Mouse (Mus musculus) monocyte, adult 5-6 weeks (primary cell): ENCODE data around the gene Fam163a. TPM values are rescaled to one million over a fixed set of nuclear protein-coding genes. Genes with fewer than 3 reads are reported as not detected.
"Not testable (repeated sequence)": the region's sequence is repeated elsewhere in the genome, so short reads cannot be mapped to it uniquely, and the experiment has no call there.

Source experiments
- ATAC-seq: fragments of 153-309, 156-312 bp; replicated peaks from 2 replicates; pipeline ENCODE4 v1.8.0; 2017; ENCODE audit warnings: mild to moderate bottlenecking; ENCODE audit not compliant: low TSS enrichment, insufficient number of reproducible peaks, severe bottlenecking, poor library complexity, low FRiP score
- total RNA-seq: library from RNA; stranded (forward); fragments of 200-1000, 200-491, 200-594 nt; gene quantifications from 3 replicates; pipeline ENCODE4 v1.2.3, GENCODE M21; 2017

Fam163a gene
- not detected in 3 replicates for total RNA-seq

GRCm38 (mm10) chr1:156204656-156205131 lies at the start of gene Fam163a:
TSS of gene Fam163a (minus strand) at chr1:156205026.
- no peak for ATAC-seq

DNA sequence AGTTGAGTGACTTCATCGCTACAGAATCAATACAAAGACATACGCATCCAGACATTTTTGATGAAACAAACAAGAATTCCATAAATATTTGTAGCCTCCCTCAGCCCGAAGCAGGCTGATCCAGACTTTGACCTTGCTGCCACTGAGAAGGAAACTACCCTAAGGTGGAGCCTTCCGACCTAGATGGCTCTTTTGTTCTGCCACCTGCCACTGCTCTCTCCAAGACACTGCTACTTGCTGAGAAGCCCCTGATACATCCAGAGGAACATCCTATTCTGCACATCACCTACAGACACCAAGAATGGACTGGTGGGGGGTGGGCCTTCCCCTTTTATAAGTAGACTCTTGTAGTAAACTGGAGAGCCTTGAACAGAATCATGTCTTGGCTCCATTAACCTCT lies 46.3 kb upstream of the Fam163a start:
- not testable (repeated sequence) for ATAC-seq

GRCm38 (mm10) chr1:156247893-156248292 lies 43.1 kb upstream of the Fam163a start:
- no peak for ATAC-seq

- ATAC-seq, result peak; percentile 63; the same call in 1 of the 2 replicates
These were observed 37.0 kb upstream of the Fam163a start for GRCm38 (mm10) chr1:156241713-156242348.

DNA sequence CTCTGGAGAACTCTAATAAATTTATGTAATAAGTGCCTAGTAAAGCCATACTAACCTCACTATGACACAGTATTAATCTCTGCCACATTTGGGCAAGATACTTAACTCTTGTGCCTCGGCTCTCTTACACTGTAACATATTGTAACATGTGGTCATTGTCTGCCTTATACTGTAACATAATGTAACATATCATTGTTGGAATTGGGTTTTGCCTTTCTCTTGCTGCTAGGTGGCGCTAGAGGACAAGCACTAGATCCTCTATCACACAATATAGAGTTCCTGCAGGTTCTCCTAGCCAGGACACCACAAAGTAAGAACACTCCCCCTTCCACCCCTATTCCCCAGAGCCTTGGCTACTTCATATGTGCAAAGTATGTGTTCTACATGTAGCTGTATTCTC lies 36.2 kb upstream of the Fam163a start:
- ATAC-seq, result no peak

DNA sequence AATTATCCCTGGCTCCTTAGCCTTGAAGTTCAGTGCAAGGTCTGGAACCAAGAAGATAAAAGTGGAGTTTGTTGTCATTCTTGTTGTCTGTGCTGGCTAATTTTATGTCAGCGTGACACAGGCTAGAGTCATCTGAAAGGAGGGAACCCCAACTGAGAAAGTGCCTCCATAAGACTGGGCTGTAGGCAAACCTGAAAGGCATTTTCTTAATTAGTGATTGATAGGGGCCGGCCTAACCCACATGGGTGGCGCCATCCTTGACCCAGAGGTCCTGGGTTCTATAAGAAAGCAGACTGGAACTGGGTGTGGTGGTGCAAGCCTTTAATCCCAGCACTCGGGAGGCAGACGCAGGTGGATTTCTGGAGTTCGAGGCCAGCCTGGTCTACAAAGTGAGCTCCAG lies 26.3 kb upstream of the Fam163a start:
- no peak for ATAC-seq

GRCm38 (mm10) chr1:156230339-156231089 lies 25.7 kb upstream of the Fam163a start:
- no peak for ATAC-seq

GRCm38 (mm10) chr1:156229448-156229847 lies 24.6 kb upstream of the Fam163a start:
- no peak for ATAC-seq

DNA sequence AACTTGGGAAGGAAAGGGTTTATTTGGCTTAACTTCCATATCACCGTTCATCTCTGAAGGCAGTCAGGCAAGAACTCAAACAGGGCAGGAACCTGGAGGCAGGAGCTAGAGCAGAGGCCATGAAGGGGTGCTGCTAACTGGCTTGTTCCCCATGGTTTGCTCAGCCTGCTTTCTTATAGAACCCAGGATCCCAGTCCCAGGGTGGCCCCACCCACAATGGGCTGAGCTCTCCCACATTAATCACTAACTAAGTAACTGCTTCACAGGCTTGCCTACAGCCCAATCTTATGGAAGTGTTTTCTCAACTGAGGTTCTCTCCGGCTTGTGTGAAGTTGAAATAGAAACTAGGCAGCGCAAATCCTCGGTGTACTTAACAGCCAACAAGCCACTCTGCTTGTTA lies 23.9 kb upstream of the Fam163a start:
- ATAC-seq, result no peak

DNA sequence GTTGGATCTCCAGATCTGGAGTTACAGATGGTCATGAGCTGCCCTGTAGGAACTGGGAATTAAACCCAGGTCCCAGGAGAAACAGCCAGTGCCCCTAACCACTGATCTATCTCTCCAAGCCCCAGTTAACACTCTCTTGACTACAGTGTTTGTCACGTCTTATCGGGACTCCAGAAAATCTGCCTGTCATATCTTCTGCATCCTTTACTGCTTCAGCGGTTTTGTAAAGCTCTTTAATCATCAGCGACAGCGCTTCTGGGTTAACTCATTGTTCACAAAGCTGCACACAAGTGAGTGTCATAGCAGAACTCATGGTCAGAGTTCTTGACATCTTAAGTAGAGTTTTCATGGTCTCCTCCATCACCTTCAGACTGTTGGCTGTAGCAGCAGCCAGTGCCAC lies 22.1 kb upstream of the Fam163a start:
- ATAC-seq, result no peak

DNA sequence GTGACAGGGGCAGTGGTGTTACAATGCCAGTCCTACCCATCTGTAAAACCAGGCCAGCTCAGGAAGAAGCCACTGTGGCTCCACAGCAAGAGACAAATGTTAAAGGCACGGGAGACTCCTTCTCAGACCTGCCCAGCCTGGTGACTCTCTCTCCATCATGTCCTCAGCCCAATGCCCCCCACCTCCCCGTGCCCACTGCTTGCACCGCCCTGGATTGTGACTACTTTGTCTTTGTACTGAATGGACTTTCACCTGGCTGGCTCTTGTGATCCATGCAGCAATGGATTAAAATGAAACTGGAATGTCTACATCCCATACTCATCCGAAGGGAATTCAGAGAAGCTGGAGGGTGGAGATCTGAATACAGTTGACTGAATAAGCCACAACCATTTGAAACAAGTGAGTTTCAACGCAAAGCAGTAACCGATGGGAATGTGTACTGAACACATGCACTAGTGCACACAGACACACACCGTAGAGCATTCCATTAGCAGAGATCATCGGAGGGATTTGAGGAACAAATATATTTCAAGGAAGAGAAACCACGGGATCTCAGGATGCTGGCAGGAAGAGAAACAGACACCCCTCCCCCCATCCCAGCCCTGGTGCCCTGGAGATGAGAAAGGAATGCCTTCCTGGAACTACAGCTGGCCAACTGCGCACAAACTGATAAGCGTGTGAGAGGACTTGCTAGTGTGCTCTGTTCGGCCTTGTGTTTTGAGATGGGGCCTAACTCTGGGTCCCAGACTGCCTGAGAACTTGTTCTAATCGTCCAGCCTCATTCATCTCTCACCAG lies 17.6 kb upstream of the Fam163a start:
- no peak for ATAC-seq

DNA sequence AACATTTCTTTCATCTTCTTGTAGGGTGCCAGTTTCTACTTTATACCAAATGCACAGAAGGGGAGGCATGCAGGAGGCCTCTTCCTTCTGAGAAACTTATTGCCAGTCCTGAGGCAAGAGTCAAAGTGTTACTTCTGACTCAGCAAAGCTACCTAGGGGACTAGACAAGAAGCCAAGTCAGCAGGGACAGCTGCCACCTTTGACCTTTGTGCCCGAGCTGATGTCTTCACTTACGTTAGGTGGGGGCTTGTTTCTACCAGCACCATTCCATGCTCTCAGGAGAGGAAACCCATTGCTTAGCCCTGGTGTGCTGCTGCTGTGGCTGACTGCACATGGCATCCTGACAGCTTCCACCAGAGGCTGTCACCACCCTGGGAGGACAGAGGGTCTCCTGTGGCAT lies 16.5 kb upstream of the Fam163a start:
- ATAC-seq, result no peak

DNA sequence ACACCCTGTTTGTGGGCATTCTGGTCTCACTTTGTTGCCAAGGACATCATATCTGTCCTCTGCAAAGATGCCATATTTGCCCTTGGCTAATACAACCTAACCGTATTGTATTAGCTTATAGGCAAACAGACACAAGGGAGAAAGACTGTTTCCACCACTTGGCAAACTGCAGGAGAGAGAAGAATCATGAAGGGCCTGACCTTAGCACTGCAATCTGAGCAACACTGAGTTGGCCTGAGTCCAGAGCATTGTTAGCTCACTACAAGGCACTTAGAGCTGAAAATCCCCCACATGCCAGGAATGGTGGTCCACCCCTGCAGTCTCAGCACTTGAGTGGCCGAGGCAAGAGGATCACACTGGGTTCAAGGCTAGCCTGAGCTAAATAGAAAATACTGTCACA lies 13.7 kb upstream of the Fam163a start:
- ATAC-seq, result no peak

DNA sequence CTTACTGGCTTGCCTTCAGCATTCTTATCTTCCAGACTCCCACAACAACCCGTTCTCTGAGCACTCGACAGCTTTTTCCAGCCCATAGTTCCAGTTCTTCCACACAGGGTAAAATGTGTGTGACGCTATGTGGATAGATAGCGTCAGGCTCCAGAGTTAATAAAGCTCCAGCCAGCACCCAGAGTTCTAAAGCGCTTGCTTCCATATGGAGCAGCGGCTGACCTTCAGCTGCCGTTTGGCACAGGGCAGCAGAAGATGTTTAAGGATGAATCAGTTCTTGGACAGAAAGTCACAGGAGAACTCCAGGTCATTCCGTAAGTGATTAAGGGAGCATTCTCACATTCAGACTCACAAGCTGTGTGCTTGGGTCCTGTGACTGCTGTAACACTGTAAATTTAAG lies 13.1 kb upstream of the Fam163a start:
- ATAC-seq, result no peak

DNA sequence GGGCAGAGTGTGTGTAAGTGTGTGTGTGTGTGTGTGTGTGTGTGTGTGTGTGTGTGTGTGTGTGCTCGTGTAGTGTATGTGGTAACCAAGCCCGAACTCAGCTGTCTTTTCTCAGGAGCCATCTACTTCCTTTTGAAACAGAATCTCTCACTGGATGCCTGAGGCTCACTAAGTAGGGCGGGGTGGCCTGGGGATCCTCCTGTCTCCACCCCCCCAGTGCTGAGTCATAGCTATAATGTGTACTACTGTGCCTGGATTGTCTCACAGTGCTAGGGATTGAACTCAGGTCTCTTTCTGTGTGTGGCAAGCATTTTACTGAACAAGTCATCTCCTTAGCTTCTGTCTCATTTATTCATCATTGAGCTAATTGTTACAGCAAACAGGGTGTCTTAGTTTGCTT lies 12.6 kb upstream of the Fam163a start:
- no peak for ATAC-seq

DNA sequence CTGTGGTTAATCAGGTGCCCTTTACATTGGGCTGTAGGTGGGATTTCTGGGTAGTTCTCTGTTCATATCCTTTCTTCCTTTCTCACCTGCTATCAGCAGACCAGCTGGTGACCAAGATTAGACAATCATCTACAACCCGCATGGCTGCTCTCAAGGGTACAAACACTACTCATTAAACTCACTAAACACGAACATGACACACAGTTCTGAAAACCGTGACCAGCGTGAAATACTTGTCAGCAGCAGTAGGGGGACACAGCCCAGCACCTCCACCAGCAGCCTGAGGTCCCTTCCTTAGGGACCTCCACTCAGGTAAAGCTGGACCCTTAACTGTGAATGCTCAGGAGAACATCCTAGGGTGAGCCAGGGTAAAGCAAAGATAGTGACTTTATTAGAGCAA lies 11.4 kb upstream of the Fam163a start:
- ATAC-seq, result no peak

DNA sequence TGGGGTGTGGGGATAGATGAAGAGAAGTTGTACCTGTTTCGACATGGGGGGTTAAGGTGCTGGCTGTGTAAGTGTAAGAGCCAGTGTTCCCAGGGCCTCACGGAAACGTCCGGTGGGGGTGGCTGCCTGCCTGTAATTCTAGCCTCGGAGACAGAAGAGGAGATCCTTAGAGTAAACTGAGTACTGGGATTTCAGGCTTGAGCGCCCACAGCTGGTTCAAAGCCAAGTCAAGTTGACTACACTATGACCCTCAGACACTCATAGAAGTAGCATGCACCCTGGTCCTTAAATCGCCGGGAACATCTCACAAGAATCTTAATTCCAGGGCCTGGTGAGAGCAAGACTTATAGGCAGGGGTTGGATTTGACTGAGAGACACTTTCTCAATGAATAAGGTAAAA lies 9.8 kb upstream of the Fam163a start:
- no peak for ATAC-seq

- no peak for ATAC-seq
These were observed 8.1 kb upstream of the Fam163a start for GRCm38 (mm10) chr1:156212923-156213322.

- ATAC-seq, result no peak
These were observed 7.0 kb upstream of the Fam163a start for GRCm38 (mm10) chr1:156211809-156212317.
